Mouse (Mus musculus) heart, adult 2 months (tissue): ENCODE results near the gene Hltf.

Source experiments
- CTCF ChIP-seq: fragments of 200-600 bp; IDR thresholded peaks from 2 replicates; pipeline ENCODE4 v1.8.1; 2022; ENCODE audit warnings: antibody characterized with exemption, mild to moderate bottlenecking, moderate library complexity
- EP300 ChIP-seq: fragments of 200-500 bp; IDR thresholded peaks from 2 replicates; pipeline ENCODE4 v1.6.1; 2011; ENCODE audit warnings: low read depth, low read length, control low read depth; ENCODE audit not compliant: insufficient read depth
- POLR2A ChIP-seq: fragments of 200-500 bp; IDR thresholded peaks from 2 replicates; pipeline ENCODE4 v1.6.1; 2011; ENCODE audit warnings: mild to moderate bottlenecking, low read depth, low read length, control low read depth; ENCODE audit not compliant: insufficient read depth

GRCm38 (mm10) chr3:20127047-20127595 is 69.5 kb downstream of the Hltf start:
- no peak for TF ChIP-seq POLR2A
- TF ChIP-seq CTCF = peak; percentile 31
- TF ChIP-seq EP300 = no peak
